Mouse (Mus musculus): ENCODE measurements around the gene Cacng4. TPM values are rescaled to one million over a fixed set of nuclear protein-coding genes. Genes with fewer than 3 reads are reported as not detected.

Gene Cacng4
- polyA plus RNA-seq, 1 experiment from 2014 or later: 0.99 TPM

Other genes with a start within 250 kb of the Cacng4 start
- 18.1 and 20.1 TPM in 2 replicates for gene Helz, start 246.6 kb downstream of the Cacng4 start, polyA plus RNA-seq (2014; fragmentation: Nextera tagmentation; extraction: Ambion mirVana)
- gene Cacng1, start 78.0 kb downstream of the Cacng4 start, polyA plus RNA-seq (2014; fragmentation: Nextera tagmentation; extraction: Ambion mirVana): not detected in 2 replicates
- gene Cacng5, start 120.5 kb upstream of the Cacng4 start, polyA plus RNA-seq (2014; fragmentation: Nextera tagmentation; extraction: Ambion mirVana): not detected in 2 replicates

Data from heart, embryonic 11.5 days (tissue).